Mouse (Mus musculus) myocyte (in vitro differentiated cells): ENCODE measurements around the gene Gria3.

Experiments used
- POLR2A ChIP-seq: IDR thresholded peaks from one replicate; pipeline ENCODE4 v1.6.1; 2011; ENCODE audit warnings: low read depth, mild to moderate bottlenecking, control low read depth, moderate library complexity; ENCODE audit not compliant: insufficient read length
- POLR2AphosphoS2 ChIP-seq: IDR thresholded peaks from one replicate; pipeline ENCODE4 v1.6.1; 2011; ENCODE audit warnings: low read depth, control low read depth; ENCODE audit not compliant: insufficient read length
- TCF12 ChIP-seq: IDR thresholded peaks from one replicate; pipeline ENCODE4 v1.6.1; 2011; ENCODE audit warnings: mild to moderate bottlenecking, control low read depth; ENCODE audit not compliant: poor library complexity, insufficient read depth, severe bottlenecking
- USF1 ChIP-seq: IDR thresholded peaks from one replicate; pipeline ENCODE4 v1.6.1; 2011; ENCODE audit warnings: low read depth, mild to moderate bottlenecking, control low read depth, moderate library complexity

GRCm38 (mm10) chrX:41428011-41428410 is 27.4 kb downstream of the Gria3 start:
- no peak for TF ChIP-seq TCF12
- TF ChIP-seq POLR2A, result no peak
- no peak for TF ChIP-seq USF1
- no peak for TF ChIP-seq POLR2AphosphoS2
